In genomic region chr11:49271334-49271733, GRCm38 (mm10) we compare ENCODE assay signal across 9 mouse cellular contexts. TPM values are rescaled to one million over a fixed set of nuclear protein-coding genes. Genes with fewer than 3 reads are reported as not detected.
A peak's percentile ranks its signal among the peaks of the same experiment; 100 is the strongest.
DNase-seq lines count a peak whose midpoint lies in the region; ATAC-seq and TF ChIP-seq lines count a peak whose summit lies in the region.
"Had no signal": no experiment of that assay in that cellular context is flagged by ENCODE, and none has a peak within 500 bp of the region (broad histone marks: within the 10 kb centered on the region; RNA-seq: fewer than 3 reads in every experiment).

No protein-coding gene starts in this region.

- no peak overlapping the region for H3K4me3 ChIP-seq in heart, embryonic 11.5 days (ENCODE audit: low read depth, low read length)

- no peaks in the 10 kb centered on the region for H3K4me1 ChIP-seq in heart, embryonic 11.5 days (ENCODE audit: control insufficient read depth, insufficient read depth, low read length)

- CTCF ChIA-PET in Patski (lab: Charles Lee), result interaction anchor here (0.8 to 2.2 kb wide), 16 partner anchors 10 to 162 kb away, joined by 3 to 14 read pairs (median 4); partner anchors contain the start of genes Btnl9 and Zfp62

- POLR2A ChIA-PET in Patski (lab: Charles Lee), result no interaction called here

- no peak for ATAC-seq in heart, embryonic 11.5 days (replicated peaks; ENCODE audit: insufficient number of reproducible peaks, low FRiP score, low TSS enrichment)
- ATAC-seq in Patski, result peak; percentile 36
- ATAC-seq in erythroid progenitor cell, adult 5-6 weeks (replicated peaks; ENCODE audit: low FRiP score, poor library complexity, severe bottlenecking), result peak; percentile 67

- intact Hi-C loops in gastrocnemius, postnatal 36 days (cut with DNase I), result no loop called here

- no peaks in the 10 kb centered on the region for H3K27me3 ChIP-seq in heart, embryonic 11.5 days (ENCODE audit: control insufficient read depth, insufficient read depth, low read length)
- no peaks in the 10 kb centered on the region for H3K27me3 ChIP-seq in Patski

- peak; percentile 53 to 77 for DNase-seq in heart, adult 18-20 months
- DNase-seq in 416B (ENCODE audit: low read depth) (peak; percentile 83), Patski (ENCODE audit: low read depth, low spot score) (no peak)
- peak; percentile 61 for DNase-seq in kidney, postnatal 14 days
- DNase-seq in natural killer cell, adult 2 months (ENCODE audit: low spot score in 2 of 2), result peak; percentile 29 to 57
- no peak for DNase-seq in gastrocnemius, postnatal 36 days

- no peak overlapping the region for H3K4me2 ChIP-seq in heart, embryonic 11.5 days

- no peak overlapping the region for H3K27ac ChIP-seq in heart, embryonic 11.5 days (ENCODE audit: low read depth, low read length)

- in situ Hi-C loops in Patski (cut with MboI; ENCODE audit: low pct_unique_long_range_greater_than_20kb), result loop anchor here (5.0 kb wide), 1 partner anchor 164 kb away; no protein-coding TSS in a partner anchor

- H3K9ac ChIP-seq in heart, embryonic 11.5 days (ENCODE audit: low read depth, low read length), result no peak overlapping the region

- peak; percentile 84 for TF ChIP-seq CTCF in Patski (IDR thresholded peaks at IDR 0.05)

- H3K36me3 ChIP-seq in heart, embryonic 11.5 days (ENCODE audit: control insufficient read depth, insufficient read depth, low read length), result no peaks in the 10 kb centered on the region

- no peaks in the 10 kb centered on the region for H3K9me3 ChIP-seq in heart, embryonic 11.5 days (replicated peaks; ENCODE audit: control insufficient read depth, low read length)

- WGBS in heart, embryonic 11.5 days (ENCODE audit: insufficient replicate concordance), result 35% methylated on average over 7 of the region's 7 CpGs

RNA-seq across cellular contexts. Expression of gene Olfr1393, which starts 6.8 kb away (rescaled TPM):
- under 1 TPM; 0.41 to 0.69 TPM for total RNA-seq in heart, adult 18-20 months (2021)
- polyA plus RNA-seq in heart, embryonic 11.5 days (2014; fragmentation: Nextera tagmentation; extraction: Ambion mirVana), result not detected in 2 replicates
- polyA plus RNA-seq in Patski (2021), result 0.04 TPM
- total RNA-seq in erythroid progenitor cell, adult 5-6 weeks (2015; ENCODE audit: low replicate concordance), result not detected in 2 replicates
- not detected in 2 replicates for total RNA-seq in erythroid progenitor cell, adult 5-6 weeks (2017; ENCODE audit: low replicate concordance)
- total RNA-seq in gastrocnemius, postnatal 36 days (2021), result not detected
- total RNA-seq: layer of hippocampus, postnatal 25 days had no signal

RNA-seq across cellular contexts. Expression of gene Olfr1392, which starts 13.7 kb away (rescaled TPM):
- not detected for total RNA-seq in heart, adult 18-20 months (2021)
- polyA plus RNA-seq in heart, embryonic 11.5 days (2014; fragmentation: Nextera tagmentation; extraction: Ambion mirVana), result not detected in 2 replicates
- 0.14 TPM for polyA plus RNA-seq in Patski (2021)
- not detected in 2 replicates for total RNA-seq in erythroid progenitor cell, adult 5-6 weeks (2015; ENCODE audit: low replicate concordance)
- not detected in 2 replicates for total RNA-seq in erythroid progenitor cell, adult 5-6 weeks (2017; ENCODE audit: low replicate concordance)
- not detected for total RNA-seq in gastrocnemius, postnatal 36 days (2021)
- total RNA-seq: layer of hippocampus, postnatal 25 days had no signal

RNA-seq across cellular contexts. Expression of gene Mgat1, which starts 27.3 kb away (rescaled TPM):
- 10 to 100 TPM; 67.1 TPM for total RNA-seq in heart, adult 18-20 months (2021)
- polyA plus RNA-seq in heart, embryonic 11.5 days (2014; fragmentation: Nextera tagmentation; extraction: Ambion mirVana), result 32.9 and 39.1 TPM in 2 replicates
- 81.9 TPM for polyA plus RNA-seq in Patski (2021)
- 12.2 and 15.5 TPM in 2 replicates for total RNA-seq in erythroid progenitor cell, adult 5-6 weeks (2015; ENCODE audit: low replicate concordance)
- total RNA-seq in erythroid progenitor cell, adult 5-6 weeks (2017; ENCODE audit: low replicate concordance), result 21.8 and 26.2 TPM in 2 replicates
- 10 to 100 TPM; 41.3 to 41.5 TPM for total RNA-seq in gastrocnemius, postnatal 36 days (2021)

RNA-seq across cellular contexts. Expression of gene Olfr10, which starts 33.2 kb away (rescaled TPM):
- total RNA-seq in heart, adult 18-20 months (2021), result not detected
- polyA plus RNA-seq in heart, embryonic 11.5 days (2014; fragmentation: Nextera tagmentation; extraction: Ambion mirVana), result not detected in 2 replicates
- polyA plus RNA-seq in Patski (2021), result 0.08 TPM
- not detected in 2 replicates for total RNA-seq in erythroid progenitor cell, adult 5-6 weeks (2015; ENCODE audit: low replicate concordance)
- total RNA-seq in erythroid progenitor cell, adult 5-6 weeks (2017; ENCODE audit: low replicate concordance), result not detected in 2 replicates
- total RNA-seq in gastrocnemius, postnatal 36 days (2021), result not detected
- total RNA-seq: layer of hippocampus, postnatal 25 days had no signal

RNA-seq across cellular contexts. Expression of gene Olfr1391, which starts 51.2 kb away (rescaled TPM):
- total RNA-seq in heart, adult 18-20 months (2021), result not detected
- polyA plus RNA-seq in heart, embryonic 11.5 days (2014; fragmentation: Nextera tagmentation; extraction: Ambion mirVana), result not detected in 2 replicates
- not detected for polyA plus RNA-seq in Patski (2021)
- not detected in 2 replicates for total RNA-seq in erythroid progenitor cell, adult 5-6 weeks (2015; ENCODE audit: low replicate concordance)
- not detected in 2 replicates for total RNA-seq in erythroid progenitor cell, adult 5-6 weeks (2017; ENCODE audit: low replicate concordance)
- not detected for total RNA-seq in gastrocnemius, postnatal 36 days (2021)
- total RNA-seq: layer of hippocampus, postnatal 25 days had no signal

Comparison
In these comparisons a context has a peak if more than half of its experiments do, and no peak if none do; other contexts are left out.
1. DNase-seq: peak in heart, adult 18-20 months (2 of 2), 416B (single experiment), kidney, postnatal 14 days (single experiment) and natural killer cell, adult 2 months (2 of 2); none in Patski (single experiment) and gastrocnemius, postnatal 36 days (0 of 2).